Mouse (Mus musculus): Measurements from ENCODE around the gene Surf1. TPM values are rescaled to one million over a fixed set of nuclear protein-coding genes. Genes with fewer than 3 reads are reported as not detected.

Surf1 gene
- 45.0 and 47.8 TPM in 2 replicates for polyA plus RNA-seq (2014; fragmentation: Nextera tagmentation; extraction: Ambion mirVana)

- Histone ChIP-seq H3K27me3 (ENCODE audit: control insufficient read depth, insufficient read depth, low read length) (no peaks in the 10 kb centered on the region), H3K9ac (ENCODE audit: low read length) (peak within 1 kb of the TSS; percentile 62), H3K4me2 (ENCODE audit: low read depth, severe bottlenecking) (peak within 1 kb of the TSS; percentile 71), H3K27ac (replicated peaks; ENCODE audit: low read depth, low read length) (0 out of 2 replicates have a peak within 1 kb of the TSS, but pooled peaks have one; percentile 56), H3K9me3 (ENCODE audit: control insufficient read depth, low read length) (no peaks in the 10 kb centered on the region), H3K4me3 (ENCODE audit: low read depth, low read length) (peak within 1 kb of the TSS; percentile 57), H3K4me1 (ENCODE audit: control insufficient read depth, insufficient read depth, low read length) (peaks cover 20% of the 10 kb centered on the region), H3K36me3 (ENCODE audit: control insufficient read depth, insufficient read depth, low read length) (peaks cover 41% of the 10 kb centered on the region)
- 2% methylated on average over 47 of the region's 47 CpGs for WGBS
- DNase-seq (ENCODE audit: low spot score) (peak; percentile 78), ATAC-seq (ENCODE audit: insufficient number of reproducible peaks, low FRiP score, low TSS enrichment, low read depth) (peak; percentile 38)
These were observed at the start of gene Surf1, which contains the start of gene Surf2 for GRCm38 (mm10) chr2:26915927-26916728. Gene Surf1 (minus strand): TSS chr2:26916530. Gene Surf2 (plus strand): TSS chr2:26916367.

DNA sequence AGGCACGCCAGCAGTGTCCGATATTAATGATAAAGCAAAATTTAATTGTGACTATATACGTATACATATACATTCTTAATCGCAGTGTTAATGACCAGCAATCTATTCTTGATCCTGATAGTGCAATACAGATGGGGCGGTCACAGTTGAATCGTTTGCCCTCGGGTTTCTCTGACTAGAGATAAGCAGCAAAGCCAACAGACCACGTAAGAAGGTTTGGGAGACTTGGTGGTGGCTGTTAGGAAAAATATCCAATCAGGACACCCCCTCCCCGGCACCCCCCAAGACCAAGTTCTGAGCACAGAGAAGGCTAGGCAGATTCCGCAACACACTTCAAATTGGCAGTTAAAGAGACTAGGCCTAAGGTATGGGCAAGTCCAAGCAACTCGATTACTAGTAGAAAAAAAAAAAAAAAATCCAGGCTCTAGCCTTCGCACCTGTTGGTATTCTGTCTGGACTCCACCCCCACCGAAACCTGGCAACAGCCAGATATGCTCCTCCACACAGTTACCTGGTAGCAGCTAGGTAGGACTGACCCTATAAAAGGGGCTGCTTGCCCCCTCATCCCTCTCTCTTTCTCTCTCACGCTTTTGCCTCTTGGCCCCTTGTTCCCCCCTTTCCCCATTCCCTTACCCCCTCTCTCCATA is 48.5 kb upstream of the Surf1 start:
- Histone ChIP-seq H3K36me3 (ENCODE audit: control insufficient read depth, insufficient read depth, low read length) (peaks cover 6% of the 10 kb centered on the region; the same call in 1 of the 2 replicates), H3K4me2 (ENCODE audit: low read depth, severe bottlenecking) (peak overlapping the region; percentile 77), H3K9me3 (ENCODE audit: control insufficient read depth, low read length) (no peaks in the 10 kb centered on the region), H3K4me3 (ENCODE audit: low read depth, low read length) (peak overlapping the region; percentile 84), H3K9ac (ENCODE audit: low read length) (peak overlapping the region; percentile 81), H3K27me3 (ENCODE audit: control insufficient read depth, insufficient read depth, low read length) (no peaks in the 10 kb centered on the region), H3K4me1 (ENCODE audit: control insufficient read depth, insufficient read depth, low read length) (peaks cover 5% of the 10 kb centered on the region; the same call in 1 of the 2 replicates), H3K27ac (replicated peaks; ENCODE audit: low read depth, low read length) (peak overlapping the region; percentile 98)
- peak; percentile 13; the same call in 1 of the 2 replicates for ATAC-seq (ENCODE audit: insufficient number of reproducible peaks, low FRiP score, low TSS enrichment, low read depth)
- no peak for DNase-seq (ENCODE audit: low spot score)
- 14% methylated on average over 14 of the region's 14 CpGs for WGBS

DNA sequence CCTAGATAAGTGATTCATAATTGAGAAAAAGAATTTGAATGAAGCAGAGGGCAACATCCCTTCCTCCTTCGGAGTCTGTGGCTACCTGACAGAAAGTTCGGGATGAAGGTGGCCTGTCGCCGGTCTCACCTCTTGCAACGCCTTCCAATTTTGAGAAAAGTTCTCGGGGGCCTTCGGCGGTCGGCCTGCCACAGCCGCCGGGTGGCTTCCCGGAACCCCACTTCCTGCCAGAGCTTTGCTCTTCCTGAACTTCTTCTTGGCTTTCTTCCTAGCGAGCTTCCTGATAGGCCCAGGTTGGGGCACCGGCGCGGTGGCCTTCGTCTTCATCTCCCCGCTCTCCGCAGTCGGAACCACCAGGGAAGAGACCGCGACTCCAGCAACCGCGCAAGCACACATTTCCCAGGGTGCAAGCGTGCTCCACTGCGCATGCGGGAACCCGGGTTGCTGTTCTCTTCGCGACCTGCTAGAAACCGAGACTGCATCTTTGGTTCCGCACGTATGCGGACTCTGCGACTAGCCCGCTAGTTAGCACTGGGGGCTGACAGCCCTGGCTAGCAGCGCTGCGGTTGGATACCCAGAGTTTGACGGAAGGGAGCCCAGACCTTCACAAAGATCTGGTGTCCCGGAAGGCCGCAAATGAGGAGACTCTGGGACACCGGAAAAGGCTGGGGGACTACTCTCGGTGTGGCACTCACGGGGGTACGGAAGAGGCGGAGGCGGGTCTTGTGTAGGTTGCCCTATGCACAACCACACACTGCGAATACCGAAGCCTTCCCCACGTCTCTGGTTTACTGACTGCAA is 47.8 kb upstream of the Surf1 start, which contains the start of gene Rexo4:
TSS of gene Rexo4 (minus strand) at position 464 of the 801 bp plus-strand sequence.
- Histone ChIP-seq H3K27ac (replicated peaks; ENCODE audit: low read depth, low read length) (peak within 1 kb of the TSS; percentile 98), H3K9me3 (ENCODE audit: control insufficient read depth, low read length) (no peaks in the 10 kb centered on the region), H3K27me3 (ENCODE audit: control insufficient read depth, insufficient read depth, low read length) (no peaks in the 10 kb centered on the region), H3K4me1 (ENCODE audit: control insufficient read depth, insufficient read depth, low read length) (peaks cover 5% of the 10 kb centered on the region; the same call in 1 of the 2 replicates), H3K4me2 (ENCODE audit: low read depth, severe bottlenecking) (peak within 1 kb of the TSS; percentile 77), H3K9ac (ENCODE audit: low read length) (peak within 1 kb of the TSS; percentile 81), H3K36me3 (ENCODE audit: control insufficient read depth, insufficient read depth, low read length) (peaks cover 6% of the 10 kb centered on the region; the same call in 1 of the 2 replicates), H3K4me3 (ENCODE audit: low read depth, low read length) (peak within 1 kb of the TSS; percentile 84)
- DNase-seq (ENCODE audit: low spot score) (peak; percentile 96), ATAC-seq (ENCODE audit: insufficient number of reproducible peaks, low FRiP score, low TSS enrichment, low read depth) (peak; percentile 93)
- under 1% methylated on average over 50 of the region's 50 CpGs for WGBS

GRCm38 (mm10) chr2:26960756-26961155 is 44.4 kb upstream of the Surf1 start:
- no peak overlapping the region for H3K4me2 ChIP-seq (ENCODE audit: low read depth, severe bottlenecking)
- DNase-seq (ENCODE audit: low spot score) (no peak), ATAC-seq (ENCODE audit: insufficient number of reproducible peaks, low FRiP score, low TSS enrichment, low read depth) (no peak)
- no peaks in the 10 kb centered on the region for H3K9me3 ChIP-seq (ENCODE audit: control insufficient read depth, low read length)
- H3K36me3 ChIP-seq (ENCODE audit: control insufficient read depth, insufficient read depth, low read length) = peaks cover 13% of the 10 kb centered on the region
- 82% methylated on average over 4 of the region's 4 CpGs for WGBS
- no peak overlapping the region for H3K27ac ChIP-seq (replicated peaks; ENCODE audit: low read depth, low read length)
- H3K4me3 ChIP-seq (ENCODE audit: low read depth, low read length) = no peak overlapping the region
- H3K9ac ChIP-seq (ENCODE audit: low read length) = no peak overlapping the region
- peaks cover 5% of the 10 kb centered on the region; the same call in 1 of the 2 replicates for H3K4me1 ChIP-seq (ENCODE audit: control insufficient read depth, insufficient read depth, low read length)
- no peaks in the 10 kb centered on the region for H3K27me3 ChIP-seq (ENCODE audit: control insufficient read depth, insufficient read depth, low read length)

DNA sequence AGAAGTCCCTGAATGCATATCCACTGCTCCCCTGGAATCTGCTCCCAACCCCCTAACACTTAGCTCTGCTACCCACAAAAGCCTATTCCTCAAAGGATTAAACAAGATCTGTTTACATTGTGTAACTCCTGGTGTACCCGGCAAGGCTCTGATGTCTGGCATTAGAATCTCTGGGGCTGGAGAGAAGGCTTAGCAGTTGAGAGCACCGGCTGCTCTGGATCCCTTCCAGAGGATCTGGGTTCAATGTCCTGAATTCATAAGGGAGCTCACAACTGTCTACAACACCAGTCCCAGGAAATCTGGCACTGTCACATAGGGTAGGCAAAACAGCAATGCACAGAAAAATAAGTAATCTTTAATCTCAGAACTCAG is 41.1 kb upstream of the Surf1 start:
- Histone ChIP-seq H3K9ac (ENCODE audit: low read length) (no peak overlapping the region), H3K27ac (replicated peaks; ENCODE audit: low read depth, low read length) (no peak overlapping the region), H3K4me2 (ENCODE audit: low read depth, severe bottlenecking) (no peak overlapping the region), H3K4me1 (ENCODE audit: control insufficient read depth, insufficient read depth, low read length) (no peaks in the 10 kb centered on the region), H3K36me3 (ENCODE audit: control insufficient read depth, insufficient read depth, low read length) (peaks cover 27% of the 10 kb centered on the region), H3K27me3 (ENCODE audit: control insufficient read depth, insufficient read depth, low read length) (no peaks in the 10 kb centered on the region), H3K4me3 (ENCODE audit: low read depth, low read length) (no peak overlapping the region), H3K9me3 (ENCODE audit: control insufficient read depth, low read length) (no peaks in the 10 kb centered on the region)
- DNase-seq (ENCODE audit: low spot score) = no peak
- 89% methylated on average over 2 of the region's 2 CpGs for WGBS
- ATAC-seq (ENCODE audit: insufficient number of reproducible peaks, low FRiP score, low TSS enrichment, low read depth) = no peak

DNA sequence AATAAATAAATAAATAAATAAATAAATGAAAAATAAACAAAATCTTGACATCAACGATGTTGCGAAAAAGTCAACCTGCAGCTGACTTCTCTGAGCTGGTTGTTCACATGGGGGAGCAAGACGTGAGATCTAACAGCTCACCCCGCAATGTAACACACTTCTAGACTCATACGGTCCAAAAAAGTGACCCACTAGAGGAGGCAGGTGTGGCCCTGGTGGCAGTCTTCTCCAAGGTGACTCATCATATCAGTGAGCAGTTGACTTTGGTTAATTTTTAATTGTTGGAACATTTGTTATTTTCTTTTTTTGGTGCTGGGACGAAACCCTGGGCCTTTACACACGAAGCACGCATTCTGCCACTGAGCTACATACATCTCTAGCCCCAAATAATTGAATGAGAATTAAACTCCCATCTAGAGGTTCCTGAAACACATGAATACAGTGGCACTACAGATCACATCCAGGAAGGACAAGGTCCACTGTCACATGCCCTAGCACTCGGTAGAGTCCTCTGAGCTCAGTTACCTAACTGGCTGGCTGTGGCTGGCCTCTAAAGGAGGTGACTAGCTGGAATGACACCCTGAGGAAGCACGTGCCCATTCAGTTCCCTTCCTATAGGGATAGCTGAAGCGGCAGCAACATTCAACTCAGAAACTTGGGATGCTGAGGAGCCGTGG is 40.6 kb upstream of the Surf1 start:
- Histone ChIP-seq H3K4me1 (ENCODE audit: control insufficient read depth, insufficient read depth, low read length) (no peaks in the 10 kb centered on the region), H3K27ac (replicated peaks; ENCODE audit: low read depth, low read length) (no peak overlapping the region), H3K4me3 (ENCODE audit: low read depth, low read length) (no peak overlapping the region), H3K9ac (ENCODE audit: low read length) (no peak overlapping the region), H3K36me3 (ENCODE audit: control insufficient read depth, insufficient read depth, low read length) (peaks cover 27% of the 10 kb centered on the region), H3K4me2 (ENCODE audit: low read depth, severe bottlenecking) (no peak overlapping the region), H3K9me3 (ENCODE audit: control insufficient read depth, low read length) (no peaks in the 10 kb centered on the region), H3K27me3 (ENCODE audit: control insufficient read depth, insufficient read depth, low read length) (no peaks in the 10 kb centered on the region)
- WGBS = 93% methylated on average over 12 of the region's 12 CpGs
- no peak for ATAC-seq (ENCODE audit: insufficient number of reproducible peaks, low FRiP score, low TSS enrichment, low read depth)
- no peak for DNase-seq (ENCODE audit: low spot score)

- Histone ChIP-seq H3K27me3 (ENCODE audit: control insufficient read depth, insufficient read depth, low read length) (no peaks in the 10 kb centered on the region), H3K4me1 (ENCODE audit: control insufficient read depth, insufficient read depth, low read length) (no peaks in the 10 kb centered on the region), H3K9me3 (ENCODE audit: control insufficient read depth, low read length) (no peaks in the 10 kb centered on the region), H3K36me3 (ENCODE audit: control insufficient read depth, insufficient read depth, low read length) (peaks cover 24% of the 10 kb centered on the region), H3K4me2 (ENCODE audit: low read depth, severe bottlenecking) (no peak overlapping the region), H3K9ac (ENCODE audit: low read length) (no peak overlapping the region), H3K27ac (replicated peaks; ENCODE audit: low read depth, low read length) (no peak overlapping the region; the same call in 1 of the 2 replicates), H3K4me3 (ENCODE audit: low read depth, low read length) (no peak overlapping the region)
- 95% methylated on average over 2 of the region's 2 CpGs for WGBS
- ATAC-seq (ENCODE audit: insufficient number of reproducible peaks, low FRiP score, low TSS enrichment, low read depth) (no peak), DNase-seq (ENCODE audit: low spot score) (no peak)
These were observed 38.5 kb upstream of the Surf1 start for GRCm38 (mm10) chr2:26954735-26955395.
